In genomic region chr5:134147194-134147753, GRCm38 (mm10) we compare ENCODE assay signal across 19 mouse cellular contexts. TPM values are rescaled to one million over a fixed set of nuclear protein-coding genes. Genes with fewer than 3 reads are reported as not detected.
DNase-seq lines count a peak whose midpoint lies in the region; ATAC-seq and TF ChIP-seq lines count a peak whose summit lies in the region.
"Had no signal": no experiment of that assay in that cellular context is flagged by ENCODE, and none has a peak within 500 bp of the region (broad histone marks: within the 10 kb centered on the region; RNA-seq: fewer than 3 reads in every experiment).

No protein-coding gene starts in this region.

- TF ChIP-seq CTCF in Patski (IDR thresholded peaks at IDR 0.05) = no peak
- no peak for TF ChIP-seq CTCF in lung, adult 2 months (IDR thresholded peaks at IDR 0.05; ENCODE audit: insufficient read depth, low read length)
- TF ChIP-seq CTCF in stomach, postnatal 0 days (IDR thresholded peaks at IDR 0.05; ENCODE audit: low read depth) = no peak

- H3K4me2 ChIP-seq in heart, embryonic 15.5 days = no peak overlapping the region
- no peak overlapping the region for H3K4me2 ChIP-seq in stomach, postnatal 0 days (replicated peaks; ENCODE audit: low read depth)
- H3K4me2 ChIP-seq: hindbrain, embryonic 15.5 days; liver, embryonic 12.5 days had no signal

- ATAC-seq in heart, embryonic 15.5 days (replicated peaks; ENCODE audit: insufficient number of reproducible peaks, insufficient read depth, low FRiP score, low read depth) = no peak
- peak; percentile 8 for ATAC-seq in Patski
- ATAC-seq in granulocyte monocyte progenitor cell, adult 5-6 weeks (replicated peaks; ENCODE audit: poor library complexity, severe bottlenecking) = no peak
- no peak for ATAC-seq in stomach, postnatal 0 days (ENCODE audit: low FRiP score, low TSS enrichment)
- ATAC-seq: forebrain, embryonic 14.5 days; intestine, postnatal 0 days; liver, embryonic 12.5 days had no signal

- no peak for TF ChIP-seq EP300 in stomach, postnatal 0 days (optimal IDR thresholded peaks at IDR 0.05)

- H3K4me1 ChIP-seq in heart, embryonic 15.5 days (replicated peaks) = 0 out of 2 replicates have a peak, but pooled peaks cover 6% of the 10 kb centered on the region
- 0 out of 2 replicates have a peak, but pooled peaks cover 2% of the 10 kb centered on the region for H3K4me1 ChIP-seq in lung, adult 2 months (ENCODE audit: control insufficient read depth, insufficient read depth, low read length)
- no peaks in the 10 kb centered on the region for H3K4me1 ChIP-seq in stomach, postnatal 0 days (replicated peaks; ENCODE audit: control insufficient read depth, insufficient read depth)
- H3K4me1 ChIP-seq: hindbrain, embryonic 15.5 days; liver, embryonic 12.5 days had no signal

- DNase-seq in heart, adult 11 months = no peak
- DNase-seq in Patski (ENCODE audit: low read depth, low spot score) = peak; percentile 37
- peak; percentile 55 for DNase-seq in lung, adult 2 months
- DNase-seq in lung, postnatal 36 days = peak; percentile 79
- no peak for DNase-seq in stomach, postnatal 0 days (ENCODE audit: low spot score)
- DNase-seq: adrenal gland, adult 2 months; cerebellum, postnatal 10 days; embryo, embryonic 11 days; heart, adult 2 months; midbrain, embryonic 14.5 days; thymus, postnatal 14 days had no signal

- CTCF ChIA-PET in Patski (lab: Charles Lee) = no interaction called here

- in situ Hi-C loops in Patski (cut with MboI; ENCODE audit: low pct_unique_long_range_greater_than_20kb) = no loop called here

- H3K9ac ChIP-seq in heart, embryonic 15.5 days = no peak overlapping the region
- H3K9ac ChIP-seq in stomach, postnatal 0 days (ENCODE audit: low read length) = no peak overlapping the region
- H3K9ac ChIP-seq: hindbrain, embryonic 15.5 days; liver, embryonic 12.5 days had no signal

- 57% methylated on average over 10 of the region's 10 CpGs for WGBS in heart, embryonic 15.5 days
- WGBS in lung, adult 2 months = 70% methylated on average over 10 of the region's 10 CpGs
- 80% methylated on average over 10 of the region's 10 CpGs for WGBS in stomach, postnatal 0 days

- POLR2A ChIA-PET in Patski (lab: Charles Lee) = no interaction called here

- H3K27ac ChIP-seq in heart, embryonic 15.5 days = peak overlapping the region; percentile 44
- H3K27ac ChIP-seq in stomach, postnatal 0 days (replicated peaks) = no peak overlapping the region
- H3K27ac ChIP-seq: heart, adult 2 months; hindbrain, embryonic 15.5 days; layer of hippocampus, adult 2 months; left cerebral cortex, adult 2 months; liver, embryonic 12.5 days had no signal

- no peak for TF ChIP-seq POLR2A in lung, adult 2 months (IDR thresholded peaks at IDR 0.05; ENCODE audit: borderline replicate concordance, extremely low read depth, low read depth, low read length)

- H3K9me3 ChIP-seq in heart, embryonic 15.5 days (replicated peaks) = no peaks in the 10 kb centered on the region
- no peaks in the 10 kb centered on the region for H3K9me3 ChIP-seq in stomach, postnatal 0 days (ENCODE audit: control insufficient read depth, low read length)
- H3K9me3 ChIP-seq: hindbrain, embryonic 15.5 days; liver, embryonic 12.5 days had no signal

- H3K4me3 ChIP-seq in heart, embryonic 15.5 days = no peak overlapping the region
- H3K4me3 ChIP-seq in lung, adult 2 months (replicated peaks; ENCODE audit: extremely low read depth, low read depth, low read length) = no peak overlapping the region
- H3K4me3 ChIP-seq in stomach, postnatal 0 days (ENCODE audit: low read depth, low read length) = no peak overlapping the region
- H3K4me3 ChIP-seq: heart, adult 2 months; hindbrain, embryonic 15.5 days; layer of hippocampus, adult 2 months; left cerebral cortex, adult 2 months; liver, embryonic 12.5 days had no signal

- no peaks in the 10 kb centered on the region for H3K27me3 ChIP-seq in heart, embryonic 15.5 days
- no peaks in the 10 kb centered on the region for H3K27me3 ChIP-seq in Patski
- H3K27me3 ChIP-seq in stomach, postnatal 0 days (ENCODE audit: control insufficient read depth, insufficient read depth, low read length) = no peaks in the 10 kb centered on the region
- H3K27me3 ChIP-seq: hindbrain, embryonic 15.5 days; liver, embryonic 12.5 days had no signal

- H3K36me3 ChIP-seq in heart, embryonic 15.5 days = peaks cover 26% of the 10 kb centered on the region
- peaks cover 18% of the 10 kb centered on the region for H3K36me3 ChIP-seq in stomach, postnatal 0 days (ENCODE audit: control insufficient read depth, insufficient read depth, low read length)

RNA-seq across cellular contexts. Expression of gene Rcc1l, which starts 29.3 kb away (rescaled TPM):
- 20.1 and 24.2 TPM in 2 replicates for polyA plus RNA-seq in heart, embryonic 15.5 days (2015; fragmentation: Nextera tagmentation; extraction: Ambion mirVana)
- polyA plus RNA-seq in Patski (2021) = 44.6 TPM
- 12.5 and 13.3 TPM in 2 replicates for polyA plus RNA-seq in lung, adult 2 months (2012; rRNA removed)
- total RNA-seq in granulocyte monocyte progenitor cell, adult 5-6 weeks (2014; fragmentation: Nextera tagmentation) = 22.9 and 25.7 TPM in 2 replicates
- total RNA-seq in granulocyte monocyte progenitor cell, adult 5-6 weeks (2017) = 8.7 and 9.7 TPM in 2 replicates
- 17.6 and 18.0 TPM in 2 replicates for polyA plus RNA-seq in stomach, postnatal 0 days (2015; fragmentation: Nextera tagmentation; extraction: Ambion mirVana)

RNA-seq across cellular contexts. Expression of gene Gtf2ird2, which starts 36.5 kb away (rescaled TPM):
- 5.1 and 6.3 TPM in 2 replicates for polyA plus RNA-seq in heart, embryonic 15.5 days (2015; fragmentation: Nextera tagmentation; extraction: Ambion mirVana)
- polyA plus RNA-seq in Patski (2021) = 11.1 TPM
- polyA plus RNA-seq in lung, adult 2 months (2012; rRNA removed) = 5.2 and 5.4 TPM in 2 replicates
- 1.3 and 15.1 TPM in 2 replicates for total RNA-seq in granulocyte monocyte progenitor cell, adult 5-6 weeks (2014; fragmentation: Nextera tagmentation)
- total RNA-seq in granulocyte monocyte progenitor cell, adult 5-6 weeks (2017) = 3.9 and 5.0 TPM in 2 replicates
- 3.2 and 3.7 TPM in 2 replicates for polyA plus RNA-seq in stomach, postnatal 0 days (2015; fragmentation: Nextera tagmentation; extraction: Ambion mirVana)

RNA-seq across cellular contexts. Expression of gene Castor2, which starts 47.8 kb away (rescaled TPM):
- 5.0 and 6.2 TPM in 2 replicates for polyA plus RNA-seq in heart, embryonic 15.5 days (2015; fragmentation: Nextera tagmentation; extraction: Ambion mirVana)
- polyA plus RNA-seq in Patski (2021) = 27.3 TPM
- 6.6 and 11.2 TPM in 2 replicates for polyA plus RNA-seq in lung, adult 2 months (2012; rRNA removed)
- total RNA-seq in granulocyte monocyte progenitor cell, adult 5-6 weeks (2014; fragmentation: Nextera tagmentation) = 1.2 and 1.3 TPM in 2 replicates
- total RNA-seq in granulocyte monocyte progenitor cell, adult 5-6 weeks (2017) = 0.30 and 3.0 TPM in 2 replicates
- polyA plus RNA-seq in stomach, postnatal 0 days (2015; fragmentation: Nextera tagmentation; extraction: Ambion mirVana) = 3.8 and 4.0 TPM in 2 replicates

Comparison
In these comparisons a context has a peak if more than half of its experiments do, and no peak if none do; other contexts are left out.
1. DNase-seq: peak in Patski (single experiment), lung, adult 2 months (single experiment) and lung, postnatal 36 days (single experiment); none in heart, adult 11 months (single experiment) and stomach, postnatal 0 days (single experiment).